Mouse (Mus musculus): Measurements from ENCODE around the gene Scamp2.

DNA sequence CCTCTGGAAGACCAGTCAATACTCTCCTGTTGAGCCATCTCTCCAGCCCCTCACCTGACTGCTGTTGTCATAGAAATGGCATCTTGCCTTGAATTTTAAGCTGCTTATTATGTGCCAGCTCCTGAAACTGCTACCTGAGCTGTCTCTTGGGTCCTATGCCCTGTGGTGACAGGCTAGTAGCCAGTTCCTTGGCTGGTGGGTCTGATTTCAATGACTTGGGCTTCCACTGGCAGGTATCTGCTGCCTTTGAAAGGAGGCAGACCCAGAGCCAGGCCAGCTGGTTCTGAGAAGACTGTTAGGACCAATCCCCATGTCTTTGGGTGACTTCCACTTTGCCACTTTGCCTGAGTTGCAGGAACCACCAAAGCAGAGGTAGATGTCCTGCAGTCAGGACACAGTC lies 13.7 kb downstream of the Scamp2 start:
- TF ChIP-seq POLR2A (IDR thresholded peaks at IDR 0.05; ENCODE audit: borderline replicate concordance, extremely low read depth, insufficient read depth, insufficient read length, poor library complexity, severe bottlenecking) (no peak), CTCF (IDR thresholded peaks at IDR 0.05; ENCODE audit: borderline replicate concordance, extremely low read depth, insufficient read depth, insufficient read length) (no peak)
